Mouse (Mus musculus): ENCODE results near the gene Adgrg7. TPM values are rescaled to one million over a fixed set of nuclear protein-coding genes. Genes with fewer than 3 reads are reported as not detected.

The Adgrg7 gene
- not detected for total RNA-seq (2023)

GRCm38 (mm10) chr16:56795481-56796139 is at the start of gene Adgrg7:
TSS of gene Adgrg7 (minus strand) at chr16:56795855.

GRCm38 (mm10) chr16:56717224-56718200 is 78.1 kb downstream of the Adgrg7 start, which contains the start of gene Tfg:
TSS of gene Tfg (minus strand) at chr16:56717450.

Other genes with a start within 250 kb of the Adgrg7 start
- 30.4 TPM for gene Tfg, start 78.4 kb downstream of the Adgrg7 start, total RNA-seq (2023)
- not detected for gene Tmem45a, start 90.3 kb upstream of the Adgrg7 start, total RNA-seq (2023)
- gene Lnp1, start 132.2 kb upstream of the Adgrg7 start, total RNA-seq (2023) = not detected